Mouse (Mus musculus) spleen, adult 2 months (tissue): ENCODE measurements around the gene Rplp1.

Source experiments
- CTCF ChIP-seq: fragments of 200-500 bp; IDR thresholded peaks from 2 replicates; pipeline ENCODE4 v1.5.1; 2011; ENCODE audit warnings: mild to moderate bottlenecking, inconsistent platforms; ENCODE audit not compliant: insufficient read depth, insufficient read length, insufficient replicate concordance; ENCODE audit errors: extremely low read depth
- POLR2A ChIP-seq: fragments of 200-500 bp; IDR thresholded peaks from 2 replicates; pipeline ENCODE4 v1.6.1; 2011; ENCODE audit warnings: low read depth, low read length, inconsistent platforms

DNA sequence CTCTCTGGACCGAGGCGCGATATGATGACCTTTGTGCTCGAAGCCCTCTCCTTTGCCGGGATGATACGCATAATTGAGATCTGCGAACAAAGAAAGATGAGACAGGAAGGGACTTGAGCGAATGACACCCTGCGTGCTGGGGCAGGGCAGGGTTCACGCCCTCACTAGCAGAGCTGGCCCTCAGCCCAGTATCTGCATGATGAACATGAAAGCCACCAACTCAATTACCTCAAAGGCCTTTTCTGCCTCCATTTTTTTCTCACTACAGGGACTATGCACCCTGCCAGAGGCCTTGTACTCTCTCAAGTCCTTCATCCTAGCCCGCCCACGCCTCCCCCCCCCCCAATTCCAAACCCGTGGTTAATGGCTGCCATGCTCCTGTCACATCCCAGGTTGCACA, 29.4 kb downstream of the Rplp1 start:
- TF ChIP-seq POLR2A (no peak), CTCF (no peak)
